Mouse (Mus musculus): ENCODE data around the gene Fancf. TPM values are rescaled to one million over a fixed set of nuclear protein-coding genes. Genes with fewer than 3 reads are reported as not detected.

The Fancf gene
- polyA plus RNA-seq, 1 experiment from 2014 or later, result 7.5 TPM

DNA sequence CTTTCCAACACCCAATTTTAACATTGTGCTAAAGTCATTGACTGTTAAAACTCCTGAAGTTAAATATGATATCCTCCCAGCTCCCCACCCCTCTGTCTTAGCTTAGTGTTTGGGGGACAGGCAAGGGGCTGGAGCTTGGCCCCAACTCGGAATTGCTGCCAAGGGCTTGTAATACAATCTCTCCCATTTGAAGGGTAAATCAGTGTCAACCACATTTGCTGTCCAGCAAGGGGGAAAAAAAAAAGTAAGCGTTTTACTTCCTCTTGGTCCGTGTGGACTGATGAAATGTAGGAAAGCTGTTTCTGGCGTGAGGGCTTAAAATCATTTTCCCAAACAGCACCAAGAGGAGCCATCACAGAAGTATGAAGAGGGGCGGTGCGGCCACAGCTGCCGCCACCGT is 16.7 kb upstream of the Fancf start:
- Histone ChIP-seq H3K27me3 (0 out of 2 replicates have a peak, but pooled peaks cover 5% of the 10 kb centered on the region), H3K9me3 (replicated peaks) (no peaks in the 10 kb centered on the region), H3K9ac (peak overlapping the region; percentile 50; the same call in 1 of the 2 replicates), H3K4me3 (replicated peaks) (peak overlapping the region; percentile 46), H3K36me3 (no peaks in the 10 kb centered on the region), H3K4me2 (peak overlapping the region; percentile 66), H3K27ac (no peak overlapping the region), H3K4me1 (replicated peaks) (peaks cover 7% of the 10 kb centered on the region)
- 6% methylated on average over 8 of the region's 8 CpGs for WGBS (ENCODE audit: insufficient replicate concordance)
- ATAC-seq (ENCODE audit: low read depth) (no peak), DNase-seq (no peak)

DNA sequence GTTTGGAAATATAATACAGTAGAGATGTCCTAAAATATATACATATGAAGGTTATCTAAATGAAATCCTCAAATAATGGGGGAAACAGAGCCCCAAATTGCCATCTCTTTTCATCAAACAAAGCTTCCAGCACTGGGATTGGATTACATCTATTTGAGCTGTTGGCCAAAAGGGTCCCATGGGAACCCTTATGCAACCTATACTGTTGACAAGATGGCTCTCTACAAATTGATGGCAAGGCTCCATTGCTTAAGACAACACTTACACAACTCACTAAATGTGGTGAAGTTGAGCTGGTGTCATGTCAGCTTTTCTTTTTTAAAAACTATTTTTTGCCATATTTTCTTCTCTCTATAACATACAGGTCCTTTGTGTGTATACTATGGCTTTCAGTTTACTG is 14.2 kb upstream of the Fancf start:
- no peak for ATAC-seq (ENCODE audit: low read depth)
- Histone ChIP-seq H3K4me1 (replicated peaks) (peaks cover 7% of the 10 kb centered on the region), H3K27me3 (0 out of 2 replicates have a peak, but pooled peaks cover 5% of the 10 kb centered on the region)

DNA sequence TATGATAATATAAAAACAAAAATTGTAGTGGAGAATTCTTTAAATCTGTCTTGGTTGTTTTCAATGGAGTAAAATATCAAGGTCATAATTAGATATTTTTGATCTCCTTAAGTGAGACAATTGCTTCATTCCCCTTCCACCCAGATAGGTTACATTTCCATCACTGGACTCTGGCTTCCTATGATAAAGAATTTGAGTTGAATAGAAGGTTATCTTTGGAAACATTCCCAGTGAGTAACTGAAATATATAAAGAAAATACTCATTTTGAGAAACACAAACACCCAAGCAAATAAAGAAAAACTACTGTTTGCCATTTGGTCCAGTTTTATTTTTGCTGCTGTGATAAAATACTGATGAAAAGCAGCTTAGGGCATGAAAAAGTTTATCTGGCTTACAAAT is 10.5 kb upstream of the Fancf start:
- ATAC-seq (ENCODE audit: low read depth) (no peak), DNase-seq (no peak)
- H3K9ac ChIP-seq, result no peak overlapping the region
- no peak overlapping the region for H3K4me2 ChIP-seq
- H3K9me3 ChIP-seq (replicated peaks), result no peaks in the 10 kb centered on the region
- no peaks in the 10 kb centered on the region for H3K27me3 ChIP-seq
- peaks cover 4% of the 10 kb centered on the region; the same call in 1 of the 2 replicates for H3K36me3 ChIP-seq
- H3K4me1 ChIP-seq (replicated peaks), result no peaks in the 10 kb centered on the region
- no peak overlapping the region for H3K27ac ChIP-seq
- H3K4me3 ChIP-seq (replicated peaks), result no peak overlapping the region

More for the DNA sequence above, 14.2 kb upstream of the Fancf start:
- no peak for DNase-seq
- no peak overlapping the region for H3K4me2 ChIP-seq
- H3K4me3 ChIP-seq (replicated peaks), result no peak overlapping the region
- H3K27ac ChIP-seq, result no peak overlapping the region
- no peaks in the 10 kb centered on the region for H3K36me3 ChIP-seq
- no peaks in the 10 kb centered on the region for H3K9me3 ChIP-seq (replicated peaks)
- H3K9ac ChIP-seq, result no peak overlapping the region

DNA sequence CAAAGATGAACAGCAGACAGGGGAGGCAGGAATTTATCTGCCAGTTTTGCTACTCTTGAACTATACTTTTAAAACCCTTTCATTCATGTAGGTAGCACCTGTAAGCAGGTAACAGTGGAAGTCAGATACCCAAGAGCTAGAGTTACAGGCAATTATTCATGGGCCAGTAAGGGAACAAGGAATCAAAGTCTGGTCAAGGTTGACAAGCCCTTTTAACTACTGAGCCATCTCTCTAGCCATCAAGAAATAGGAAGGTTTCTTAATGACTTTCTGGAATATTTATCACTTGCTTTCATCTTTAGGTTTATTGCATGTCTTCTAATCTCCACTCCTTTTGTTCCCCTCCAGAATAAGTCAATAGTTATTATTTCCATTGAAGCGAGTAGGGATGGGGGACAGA is 10.0 kb upstream of the Fancf start:
- WGBS (ENCODE audit: insufficient replicate concordance), result 59% methylated on average over 1 of the region's 1 CpGs
- no peaks in the 10 kb centered on the region for H3K4me1 ChIP-seq (replicated peaks)

DNA sequence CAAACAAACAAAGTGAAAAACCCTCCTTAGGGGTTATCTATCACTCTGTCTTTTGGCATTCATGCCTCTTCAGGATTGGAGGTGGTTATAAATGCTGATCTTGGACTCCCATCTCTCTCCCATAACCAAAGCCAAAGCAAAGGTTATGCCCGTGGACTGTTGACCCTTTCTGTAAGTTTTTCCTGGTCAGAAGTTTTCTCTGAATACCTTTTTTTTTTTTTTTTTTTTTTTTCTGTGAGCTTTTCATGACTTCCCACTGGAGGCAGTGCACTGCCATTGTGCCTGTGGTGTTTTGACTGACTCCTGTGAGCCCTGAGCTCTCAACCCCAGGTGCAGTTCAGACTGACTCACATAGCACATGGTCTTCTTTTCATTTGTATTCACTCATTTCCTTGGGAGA is 5.9 kb upstream of the Fancf start:
- Histone ChIP-seq H3K4me2 (no peak overlapping the region), H3K36me3 (peaks cover 17% of the 10 kb centered on the region), H3K27ac (no peak overlapping the region), H3K9me3 (replicated peaks) (no peaks in the 10 kb centered on the region), H3K27me3 (no peaks in the 10 kb centered on the region), H3K4me3 (replicated peaks) (no peak overlapping the region), H3K4me1 (replicated peaks) (peaks cover 19% of the 10 kb centered on the region), H3K9ac (no peak overlapping the region)
- WGBS (ENCODE audit: insufficient replicate concordance), result 79% methylated on average over 1 of the region's 1 CpGs
- ATAC-seq (ENCODE audit: low read depth), result no peak
- DNase-seq, result no peak

More for the DNA sequence above, 10.0 kb upstream of the Fancf start:
- ATAC-seq (ENCODE audit: low read depth) (no peak), DNase-seq (no peak)
- H3K4me3 ChIP-seq (replicated peaks), result no peak overlapping the region
- no peak overlapping the region for H3K4me2 ChIP-seq
- H3K9me3 ChIP-seq (replicated peaks), result no peaks in the 10 kb centered on the region
- no peaks in the 10 kb centered on the region for H3K27me3 ChIP-seq
- no peak overlapping the region for H3K27ac ChIP-seq
- H3K36me3 ChIP-seq, result peaks cover 4% of the 10 kb centered on the region; the same call in 1 of the 2 replicates
- H3K9ac ChIP-seq, result no peak overlapping the region

DNA sequence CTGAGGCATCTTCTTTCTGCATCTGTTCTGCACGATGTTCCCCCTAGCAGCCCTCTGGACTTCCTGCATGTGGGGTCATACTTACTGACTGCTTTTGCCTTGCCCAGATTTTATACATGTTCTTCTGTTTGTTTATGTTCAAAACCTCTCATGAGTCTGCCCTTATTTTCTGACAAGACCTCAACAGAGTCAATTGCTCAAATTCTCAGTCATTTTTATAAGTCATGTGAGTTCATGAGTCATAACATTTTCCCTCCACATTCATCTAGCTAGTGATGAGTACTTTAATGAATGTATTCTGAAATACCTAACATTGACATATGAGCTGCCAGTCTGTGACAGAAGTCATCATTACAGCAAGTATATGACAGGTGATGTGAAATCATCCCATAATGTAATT is 3.3 kb upstream of the Fancf start:
- DNase-seq (no peak), ATAC-seq (ENCODE audit: low read depth) (no peak)
- Histone ChIP-seq H3K4me3 (replicated peaks) (no peak overlapping the region), H3K36me3 (peaks cover 17% of the 10 kb centered on the region), H3K4me2 (no peak overlapping the region), H3K4me1 (replicated peaks) (peaks cover 37% of the 10 kb centered on the region), H3K9ac (no peak overlapping the region), H3K27ac (no peak overlapping the region), H3K9me3 (replicated peaks) (no peaks in the 10 kb centered on the region), H3K27me3 (no peaks in the 10 kb centered on the region)
- WGBS (ENCODE audit: insufficient replicate concordance), result 64% methylated on average over 1 of the region's 1 CpGs

DNA sequence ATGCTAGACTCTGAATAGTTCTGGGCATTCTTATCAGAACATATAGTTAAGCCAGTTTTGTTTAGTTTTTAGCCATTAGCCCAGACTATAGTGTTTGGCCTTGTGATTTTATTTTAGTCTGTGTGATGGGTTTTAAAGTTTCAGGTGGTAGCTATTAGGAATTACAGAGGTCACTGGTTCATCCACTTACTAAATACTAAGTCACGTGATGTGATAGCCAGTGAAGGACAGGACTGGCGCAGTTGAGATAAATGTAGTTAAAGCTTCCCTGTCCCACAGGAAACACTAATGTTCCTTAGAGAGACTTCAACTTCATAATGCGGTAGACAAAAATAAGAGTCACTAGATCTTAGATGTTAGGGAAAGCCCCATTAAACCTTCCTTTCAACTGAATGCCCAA is 775 bp upstream of the Fancf start:
- 35% methylated on average over 3 of the region's 3 CpGs for WGBS (ENCODE audit: insufficient replicate concordance)
- Histone ChIP-seq H3K9me3 (replicated peaks) (no peaks in the 10 kb centered on the region), H3K4me3 (replicated peaks) (peak overlapping the region; percentile 83), H3K9ac (peak overlapping the region; percentile 87), H3K4me1 (replicated peaks) (peaks cover 53% of the 10 kb centered on the region), H3K27me3 (no peaks in the 10 kb centered on the region), H3K27ac (peak overlapping the region; percentile 92), H3K36me3 (peaks cover 24% of the 10 kb centered on the region), H3K4me2 (peak overlapping the region; percentile 93)
- ATAC-seq (ENCODE audit: low read depth) (no peak), DNase-seq (no peak)

DNA sequence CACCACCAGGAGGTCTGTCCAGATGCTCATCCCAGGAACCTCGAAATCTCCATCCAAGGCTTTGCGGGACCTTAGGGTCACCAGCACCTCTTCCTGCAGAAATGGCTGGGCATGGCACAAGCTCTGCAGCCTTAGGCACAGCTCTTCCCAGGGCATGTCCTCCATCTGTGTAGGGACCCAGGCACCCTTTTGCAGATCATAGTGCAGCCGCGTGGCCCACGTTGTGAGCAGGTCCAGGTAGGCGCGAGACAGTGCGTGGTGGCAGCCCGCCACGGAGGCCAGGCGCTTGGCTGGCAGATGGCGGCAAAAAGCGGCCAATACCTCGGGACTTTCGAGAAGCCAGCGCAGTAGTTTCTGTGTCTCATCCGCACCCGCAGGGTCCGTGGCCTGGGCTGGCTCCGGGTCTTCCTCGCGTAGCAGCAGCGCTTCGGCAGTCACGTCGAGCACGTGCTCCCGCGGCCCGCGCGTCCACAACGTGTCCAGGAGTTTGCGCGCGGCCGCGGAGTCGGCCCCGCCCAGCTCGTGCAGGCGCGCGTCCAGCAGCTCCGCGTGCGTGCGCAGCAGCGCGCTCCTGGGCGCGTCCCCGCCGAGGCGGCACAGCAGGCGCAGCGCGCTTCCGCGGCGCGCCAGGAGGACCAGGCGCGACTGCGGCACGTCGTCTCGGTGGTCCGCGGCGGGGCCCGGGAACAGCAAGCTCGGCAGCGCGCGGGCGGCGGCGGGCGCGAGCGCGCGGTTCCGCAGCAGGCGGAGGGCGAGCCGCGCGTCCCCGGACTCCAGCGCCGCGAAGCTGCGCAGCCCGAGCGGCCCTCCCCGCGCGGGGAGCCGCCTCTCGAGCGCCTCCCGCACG is 594 bp downstream of the Fancf start, which contains the start of gene Gas2:
Gene Gas2 (plus strand): TSS at position 766 of the 847 bp plus-strand sequence.
- Histone ChIP-seq H3K4me3 (replicated peaks) (peak within 1 kb of the TSS; percentile 83), H3K4me1 (replicated peaks) (peaks cover 53% of the 10 kb centered on the region), H3K27me3 (no peaks in the 10 kb centered on the region), H3K27ac (peak within 1 kb of the TSS; percentile 92), H3K9ac (peak within 1 kb of the TSS; percentile 87), H3K4me2 (peak within 1 kb of the TSS; percentile 93), H3K9me3 (replicated peaks) (no peaks in the 10 kb centered on the region), H3K36me3 (peaks cover 28% of the 10 kb centered on the region)
- 7% methylated on average over 98 of the region's 105 CpGs for WGBS (ENCODE audit: insufficient replicate concordance)
- DNase-seq (peak; percentile 85), ATAC-seq (ENCODE audit: low read depth) (peak; percentile 84)

DNA sequence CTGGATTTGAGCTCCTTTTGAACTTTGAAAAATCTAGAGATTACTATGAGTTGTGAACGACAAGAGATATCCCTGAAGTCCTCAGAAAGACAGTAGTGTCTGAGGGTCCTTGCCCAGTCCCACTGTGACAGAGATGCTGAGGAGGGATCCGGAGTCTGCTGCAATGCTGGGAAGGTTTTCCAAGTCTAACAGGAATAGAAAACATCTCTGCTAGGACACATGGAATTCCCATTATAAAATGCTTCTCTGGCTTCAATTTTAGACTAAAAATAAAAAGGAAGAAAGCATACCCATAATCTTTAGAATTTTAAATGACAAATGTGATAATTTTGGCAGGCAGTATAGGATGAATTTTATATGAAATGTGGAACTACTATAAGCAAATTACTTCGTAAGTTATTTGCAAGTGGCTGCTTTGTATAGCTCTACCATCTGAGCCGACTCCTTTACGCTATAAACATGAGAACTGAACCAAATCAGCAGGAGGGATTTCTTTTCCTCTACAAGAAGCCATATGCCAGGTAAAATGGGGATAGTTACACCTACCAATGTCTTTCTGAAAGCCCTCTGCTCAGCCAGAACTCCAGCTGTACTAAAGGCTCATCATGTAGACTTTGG is 10.1 kb downstream of the Fancf start:
- Histone ChIP-seq H3K27ac (no peak overlapping the region), H3K36me3 (peaks cover 3% of the 10 kb centered on the region; the same call in 1 of the 2 replicates), H3K9me3 (replicated peaks) (no peaks in the 10 kb centered on the region), H3K27me3 (no peaks in the 10 kb centered on the region), H3K4me1 (replicated peaks) (peaks cover 19% of the 10 kb centered on the region), H3K4me2 (no peak overlapping the region), H3K9ac (no peak overlapping the region), H3K4me3 (replicated peaks) (no peak overlapping the region)
- 76% methylated on average over 5 of the region's 5 CpGs for WGBS (ENCODE audit: insufficient replicate concordance)
- DNase-seq, result no peak
- no peak for ATAC-seq (ENCODE audit: low read depth)

DNA sequence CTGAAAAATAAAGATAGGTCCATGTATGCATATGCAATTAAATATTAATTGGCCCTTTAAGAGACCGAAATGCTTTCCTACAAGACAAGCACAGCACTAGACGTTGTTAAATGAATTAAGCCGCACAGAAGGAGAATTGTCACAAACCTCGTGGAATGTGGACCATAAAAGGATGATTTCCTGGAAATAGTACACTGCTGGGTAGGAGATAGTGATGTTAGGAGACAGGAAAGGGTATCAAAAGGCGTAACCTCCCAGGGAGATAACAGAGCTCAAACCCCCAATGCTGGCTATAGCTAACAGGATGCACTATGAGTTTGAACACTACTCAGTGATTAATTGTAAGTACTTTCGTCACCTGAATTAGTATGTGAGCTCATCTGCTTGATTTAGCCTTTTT is 11.2 kb downstream of the Fancf start:
- Histone ChIP-seq H3K9ac (no peak overlapping the region), H3K9me3 (replicated peaks) (no peaks in the 10 kb centered on the region), H3K4me3 (replicated peaks) (no peak overlapping the region), H3K4me2 (peak overlapping the region; percentile 28), H3K4me1 (replicated peaks) (peaks cover 19% of the 10 kb centered on the region), H3K27ac (no peak overlapping the region), H3K36me3 (peaks cover 3% of the 10 kb centered on the region; the same call in 1 of the 2 replicates), H3K27me3 (no peaks in the 10 kb centered on the region)
- ATAC-seq (ENCODE audit: low read depth) (peak; percentile 93), DNase-seq (peak; percentile 11)
- 30% methylated on average over 6 of the region's 6 CpGs for WGBS (ENCODE audit: insufficient replicate concordance)

DNA sequence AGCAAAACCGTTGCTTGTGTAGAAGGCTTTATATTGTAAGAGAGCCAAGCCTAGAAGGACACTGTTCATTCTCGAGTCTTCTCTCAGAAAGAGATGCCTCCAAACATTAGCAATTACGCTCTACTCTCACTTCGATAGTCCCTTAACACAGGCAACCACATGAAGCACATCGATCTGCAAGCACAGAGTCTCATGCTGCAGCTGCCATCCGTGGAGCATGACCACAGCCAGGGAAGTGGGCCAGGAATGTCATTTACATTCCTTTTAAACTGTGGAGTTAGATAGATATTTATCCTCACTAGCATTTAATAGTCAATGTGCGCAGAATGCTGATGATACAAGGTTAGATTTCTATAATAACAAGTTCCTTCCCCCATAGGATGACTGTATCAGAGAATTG is 21.6 kb downstream of the Fancf start:
- no peaks in the 10 kb centered on the region for H3K9me3 ChIP-seq (replicated peaks)
- H3K27me3 ChIP-seq, result no peaks in the 10 kb centered on the region
- no peak overlapping the region for H3K9ac ChIP-seq
- no peaks in the 10 kb centered on the region for H3K36me3 ChIP-seq
- no peak overlapping the region for H3K27ac ChIP-seq
- no peak for ATAC-seq (ENCODE audit: low read depth)
- WGBS (ENCODE audit: insufficient replicate concordance), result 71% methylated on average over 7 of the region's 7 CpGs
- H3K4me2 ChIP-seq, result no peak overlapping the region
- H3K4me3 ChIP-seq (replicated peaks), result no peak overlapping the region
- no peak for DNase-seq
- H3K4me1 ChIP-seq (replicated peaks), result no peaks in the 10 kb centered on the region

Data from liver, embryonic 13.5 days (tissue).